In genomic region chr14:64580086-64580485, GRCm38 (mm10) we compare ENCODE assay signal across 19 mouse cellular contexts.
DNase-seq lines count a peak whose midpoint lies in the region; ATAC-seq and TF ChIP-seq lines count a peak whose summit lies in the region.
"Had no signal": no experiment of that assay in that cellular context is flagged by ENCODE, and none has a peak within 500 bp of the region (broad histone marks: within the 10 kb centered on the region; RNA-seq: fewer than 3 reads in every experiment).

No protein-coding gene starts in this region.

- H3K27ac ChIP-seq in forebrain, embryonic 12.5 days: peak overlapping the region; percentile 9; the same call in 1 of the 2 replicates
- no peak overlapping the region for H3K27ac ChIP-seq in forebrain, embryonic 11.5 days (ENCODE audit: low read depth, low read length)
- H3K27ac ChIP-seq in neural tube, embryonic 11.5 days (ENCODE audit: low read depth, low read length): peak overlapping the region; percentile 27; the same call in 1 of the 2 replicates
- peak overlapping the region; percentile 100 for H3K27ac ChIP-seq in midbrain, embryonic 14.5 days (replicated peaks; ENCODE audit: low read depth, low read length)
- peak overlapping the region; percentile 78; the same call in 1 of the 2 replicates for H3K27ac ChIP-seq in olfactory bulb, adult 2 months (ENCODE audit: insufficient read depth, low read depth, low read length)
- H3K27ac ChIP-seq: heart, adult 2 months had no signal

- no peaks in the 10 kb centered on the region for H3K36me3 ChIP-seq in forebrain, embryonic 12.5 days (replicated peaks)
- no peaks in the 10 kb centered on the region for H3K36me3 ChIP-seq in forebrain, embryonic 11.5 days (ENCODE audit: control insufficient read depth, insufficient read depth, low read length)
- H3K36me3 ChIP-seq in neural tube, embryonic 11.5 days (ENCODE audit: control insufficient read depth, insufficient read depth, low read length): no peaks in the 10 kb centered on the region
- no peaks in the 10 kb centered on the region for H3K36me3 ChIP-seq in midbrain, embryonic 14.5 days (ENCODE audit: control insufficient read depth, insufficient read depth, low read length)

- no peak for DNase-seq in forebrain, embryonic 11.5 days (ENCODE audit: low spot score)
- no peak for DNase-seq in neural tube, embryonic 11.5 days (ENCODE audit: low spot score)
- no peak for DNase-seq in neural tube, embryonic 10.5 days (ENCODE audit: extremely low spot score, low spot score)
- no peak for DNase-seq in midbrain, embryonic 14.5 days
- no peak for DNase-seq in gastrocnemius, adult 18-20 months (ENCODE audit: low spot score)
- no peak for DNase-seq in embryo, embryonic 10.5 days (ENCODE audit: low spot score)
- DNase-seq: adrenal gland, postnatal 36 days; cerebellum, adult 2 months; gastrocnemius, postnatal 10 days; heart, adult 2 months; kidney, adult 18-20 months; kidney, postnatal 14 days; lung, postnatal 14 days; right cerebral cortex, postnatal 4 days; thymus, adult 2 months had no signal

- no peak overlapping the region for H3K9ac ChIP-seq in forebrain, embryonic 12.5 days
- no peak overlapping the region for H3K9ac ChIP-seq in forebrain, embryonic 11.5 days (ENCODE audit: low read length)
- no peak overlapping the region for H3K9ac ChIP-seq in neural tube, embryonic 11.5 days (ENCODE audit: low read length)
- no peak overlapping the region; the same call in 1 of the 2 replicates for H3K9ac ChIP-seq in midbrain, embryonic 14.5 days (replicated peaks; ENCODE audit: low read length)

- no peak for TF ChIP-seq POLR2A in olfactory bulb, adult 2 months (IDR thresholded peaks at IDR 0.05; ENCODE audit: insufficient read depth, low read depth, low read length)

- 77% methylated on average over 4 of the region's 4 CpGs for WGBS in forebrain, embryonic 12.5 days
- 69% methylated on average over 4 of the region's 4 CpGs for WGBS in forebrain, embryonic 11.5 days
- 82% methylated on average over 4 of the region's 4 CpGs for WGBS in neural tube, embryonic 11.5 days
- 61% methylated on average over 4 of the region's 4 CpGs for WGBS in midbrain, embryonic 14.5 days
- WGBS in olfactory bulb, adult 2 months: 69% methylated on average over 4 of the region's 4 CpGs

- H3K9me3 ChIP-seq in forebrain, embryonic 12.5 days: no peaks in the 10 kb centered on the region
- no peaks in the 10 kb centered on the region for H3K9me3 ChIP-seq in forebrain, embryonic 11.5 days (ENCODE audit: control insufficient read depth, low read length)
- no peaks in the 10 kb centered on the region for H3K9me3 ChIP-seq in neural tube, embryonic 11.5 days (ENCODE audit: control insufficient read depth, low read length)
- no peaks in the 10 kb centered on the region for H3K9me3 ChIP-seq in midbrain, embryonic 14.5 days (ENCODE audit: control insufficient read depth, low read length)
- H3K9me3 ChIP-seq: megakaryocyte, embryonic 14.5 days had no signal

- no peak overlapping the region for H3K4me2 ChIP-seq in forebrain, embryonic 12.5 days
- H3K4me2 ChIP-seq in forebrain, embryonic 11.5 days (ENCODE audit: low read depth, low read length, severe bottlenecking): no peak overlapping the region
- H3K4me2 ChIP-seq in neural tube, embryonic 11.5 days (ENCODE audit: low read depth): no peak overlapping the region
- H3K4me2 ChIP-seq in midbrain, embryonic 14.5 days (ENCODE audit: low read length): no peak overlapping the region

- H3K27me3 ChIP-seq in forebrain, embryonic 12.5 days: peaks cover 32% of the 10 kb centered on the region
- peaks cover 4% of the 10 kb centered on the region for H3K27me3 ChIP-seq in forebrain, embryonic 11.5 days (ENCODE audit: control insufficient read depth, insufficient read depth, low read length)
- H3K27me3 ChIP-seq in neural tube, embryonic 11.5 days (ENCODE audit: control insufficient read depth, insufficient read depth, low read length): peaks cover 6% of the 10 kb centered on the region
- no peaks in the 10 kb centered on the region for H3K27me3 ChIP-seq in midbrain, embryonic 14.5 days (ENCODE audit: control insufficient read depth, insufficient read depth, low read length)

- ATAC-seq in forebrain, embryonic 12.5 days (ENCODE audit: low FRiP score): no peak
- ATAC-seq in forebrain, embryonic 11.5 days (replicated peaks; ENCODE audit: low FRiP score): no peak
- no peak for ATAC-seq in neural tube, embryonic 11.5 days (ENCODE audit: insufficient read depth, low FRiP score, low TSS enrichment)
- no peak for ATAC-seq in midbrain, embryonic 14.5 days (ENCODE audit: low FRiP score, low TSS enrichment)
- ATAC-seq: CD4-positive, CD25-positive, alpha-beta regulatory T cell, adult 4 months had no signal

- TF ChIP-seq CTCF in olfactory bulb, adult 2 months (IDR thresholded peaks at IDR 0.05; ENCODE audit: insufficient read depth, low read depth, low read length): no peak

- H3K4me1 ChIP-seq in forebrain, embryonic 12.5 days: peaks cover 36% of the 10 kb centered on the region
- H3K4me1 ChIP-seq in forebrain, embryonic 11.5 days (replicated peaks; ENCODE audit: control insufficient read depth, insufficient read depth, low read length): peaks cover under 1% of the 10 kb centered on the region; the same call in 1 of the 2 replicates
- 0 out of 2 replicates have a peak, but pooled peaks cover 3% of the 10 kb centered on the region for H3K4me1 ChIP-seq in neural tube, embryonic 11.5 days (ENCODE audit: control insufficient read depth, insufficient read depth, low read length)
- H3K4me1 ChIP-seq in midbrain, embryonic 14.5 days (ENCODE audit: control insufficient read depth, insufficient read depth, low read length): peaks cover 55% of the 10 kb centered on the region
- H3K4me1 ChIP-seq in olfactory bulb, adult 2 months (ENCODE audit: control insufficient read depth, insufficient read depth, low read length): peaks cover 11% of the 10 kb centered on the region
- H3K4me1 ChIP-seq: megakaryocyte, embryonic 14.5 days had no signal

- H3K4me3 ChIP-seq in forebrain, embryonic 12.5 days (replicated peaks): no peak overlapping the region
- H3K4me3 ChIP-seq in forebrain, embryonic 11.5 days (ENCODE audit: low read depth, low read length): no peak overlapping the region
- no peak overlapping the region for H3K4me3 ChIP-seq in neural tube, embryonic 11.5 days (ENCODE audit: low read depth, low read length)
- no peak overlapping the region for H3K4me3 ChIP-seq in midbrain, embryonic 14.5 days (replicated peaks; ENCODE audit: low read depth, low read length)
- no peak overlapping the region for H3K4me3 ChIP-seq in olfactory bulb, adult 2 months (ENCODE audit: insufficient read depth, low read depth, low read length)
- H3K4me3 ChIP-seq: heart, adult 2 months; megakaryocyte, embryonic 14.5 days had no signal
